Mouse (Mus musculus): ENCODE measurements around the gene Plekha1. TPM values are rescaled to one million over a fixed set of nuclear protein-coding genes. Genes with fewer than 3 reads are reported as not detected.

The Plekha1 gene
- polyA plus RNA-seq, 1 experiment from 2014 or later, result 50.0 TPM

DNA sequence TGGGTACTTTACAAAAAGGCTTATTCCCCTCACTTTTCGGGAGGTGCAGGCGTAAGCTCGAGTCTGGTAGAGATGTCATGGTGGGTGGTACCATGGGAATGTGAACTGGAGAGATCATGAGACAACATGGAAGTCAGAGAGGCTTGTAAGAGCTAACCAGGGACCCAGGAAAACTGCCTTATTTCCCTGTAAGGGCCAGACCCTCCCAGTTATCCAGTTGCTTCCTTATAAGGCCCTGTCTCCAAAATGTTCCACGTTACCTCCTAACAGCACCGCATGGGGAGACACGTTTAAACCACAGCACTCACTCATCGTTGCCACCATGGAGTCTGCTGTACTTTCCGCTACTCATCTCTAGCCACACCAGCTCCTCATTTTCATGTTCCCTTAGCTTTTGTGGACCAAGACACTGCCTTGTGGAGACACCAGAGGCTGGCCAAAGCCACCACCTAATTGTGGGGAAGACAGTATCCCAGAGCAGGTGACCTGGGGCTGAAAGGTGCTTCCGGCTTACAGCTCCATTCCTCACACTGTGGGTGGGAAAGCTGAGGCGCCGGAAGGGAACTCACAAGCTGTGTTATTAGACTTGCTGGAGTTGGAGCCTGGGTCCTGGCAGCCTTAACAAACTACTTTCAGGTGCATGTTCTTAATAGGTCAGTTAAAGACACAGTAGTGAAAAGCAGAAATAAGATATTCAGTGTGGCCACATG lies 79.4 kb downstream of the Plekha1 start:
- no peak overlapping the region for H3K27ac ChIP-seq
- H3K4me1 ChIP-seq (replicated peaks), result peaks cover 35% of the 10 kb centered on the region
- H3K4me2 ChIP-seq, result no peak overlapping the region
- H3K36me3 ChIP-seq, result no peaks in the 10 kb centered on the region
- H3K9me3 ChIP-seq (replicated peaks), result no peaks in the 10 kb centered on the region
- no peak for ATAC-seq (replicated peaks; ENCODE audit: insufficient number of reproducible peaks, insufficient read depth, low FRiP score, low read depth)
- 88% methylated on average over 11 of the region's 11 CpGs for WGBS
- no peak overlapping the region for H3K9ac ChIP-seq
- no peaks in the 10 kb centered on the region for H3K27me3 ChIP-seq
- H3K4me3 ChIP-seq, result no peak overlapping the region

- no peaks in the 10 kb centered on the region for H3K9me3 ChIP-seq (replicated peaks)
- peaks cover 36% of the 10 kb centered on the region for H3K4me1 ChIP-seq (replicated peaks)
- no peak overlapping the region for H3K4me3 ChIP-seq
- H3K36me3 ChIP-seq, result no peaks in the 10 kb centered on the region
- H3K9ac ChIP-seq, result no peak overlapping the region
- H3K4me2 ChIP-seq, result no peak overlapping the region
- ATAC-seq (replicated peaks; ENCODE audit: insufficient number of reproducible peaks, insufficient read depth, low FRiP score, low read depth), result no peak
- no peaks in the 10 kb centered on the region for H3K27me3 ChIP-seq
- no peak overlapping the region for H3K27ac ChIP-seq
- 89% methylated on average over 3 of the region's 3 CpGs for WGBS
Measured at GRCm38 (mm10) chr7:130945730-130946129, 80.2 kb downstream of the Plekha1 start.

DNA sequence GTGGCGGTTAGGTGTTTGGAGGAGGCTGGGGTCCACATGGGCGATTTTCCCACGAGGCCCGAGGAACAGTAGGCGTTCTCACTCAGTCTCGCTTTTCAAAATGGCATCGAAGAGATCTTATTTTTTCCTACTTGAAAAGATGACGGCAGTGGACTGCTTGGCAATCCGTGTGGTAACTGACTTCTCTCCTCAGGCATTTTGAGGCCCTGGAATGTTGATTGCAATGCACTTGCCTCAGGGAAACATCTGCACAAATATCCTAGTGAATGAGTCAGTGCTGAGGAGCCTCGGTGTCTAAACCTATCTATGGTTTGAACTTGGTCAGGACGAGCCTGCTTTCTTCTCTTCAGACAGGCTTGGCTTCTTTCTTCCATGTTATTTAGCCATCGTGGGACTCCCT lies 80.7 kb downstream of the Plekha1 start:
- no peak overlapping the region for H3K4me3 ChIP-seq
- H3K4me1 ChIP-seq (replicated peaks), result peaks cover 41% of the 10 kb centered on the region
- ATAC-seq (replicated peaks; ENCODE audit: insufficient number of reproducible peaks, insufficient read depth, low FRiP score, low read depth), result no peak
- H3K36me3 ChIP-seq, result no peaks in the 10 kb centered on the region
- no peak overlapping the region for H3K9ac ChIP-seq
- 72% methylated on average over 12 of the region's 12 CpGs for WGBS
- H3K27ac ChIP-seq, result no peak overlapping the region
- no peaks in the 10 kb centered on the region for H3K9me3 ChIP-seq (replicated peaks)
- H3K4me2 ChIP-seq, result no peak overlapping the region
- H3K27me3 ChIP-seq, result no peaks in the 10 kb centered on the region

DNA sequence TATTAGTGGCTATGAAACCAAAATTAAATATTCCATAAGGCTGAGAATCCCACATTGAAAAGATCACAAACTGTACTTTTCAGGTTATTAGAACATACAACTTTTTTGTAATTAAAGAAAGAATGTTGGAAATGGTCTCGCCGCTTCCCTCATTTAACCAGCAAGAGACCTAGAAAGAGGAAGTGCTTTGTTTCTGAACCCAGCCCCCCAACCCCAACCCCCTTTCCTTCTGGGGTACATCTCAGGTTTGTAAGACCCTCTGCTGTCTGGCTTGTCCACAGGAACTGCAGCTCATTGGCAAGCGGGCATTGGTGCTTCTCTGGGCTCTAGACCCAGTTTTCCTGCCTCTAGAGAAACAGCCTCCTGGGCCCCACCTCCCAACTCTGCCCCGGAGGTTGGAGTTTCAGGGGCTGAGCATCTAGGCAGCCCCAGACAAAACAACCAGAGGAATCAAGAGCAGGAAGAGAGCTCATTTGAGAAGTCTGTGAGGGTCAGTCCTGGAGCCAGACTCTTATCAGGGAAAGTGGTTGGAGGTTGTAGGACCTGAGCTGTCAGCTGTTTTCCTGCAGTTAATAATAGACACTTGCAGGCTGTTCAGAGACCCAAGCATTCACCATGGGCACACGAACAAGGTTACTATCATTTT lies 83.1 kb downstream of the Plekha1 start:
- no peak overlapping the region for H3K9ac ChIP-seq
- peak overlapping the region; percentile 94 for H3K27ac ChIP-seq
- H3K9me3 ChIP-seq (replicated peaks), result no peaks in the 10 kb centered on the region
- peak overlapping the region; percentile 60 for H3K4me2 ChIP-seq
- H3K27me3 ChIP-seq, result no peaks in the 10 kb centered on the region
- WGBS, result 23% methylated on average over 5 of the region's 5 CpGs
- peaks cover 41% of the 10 kb centered on the region for H3K4me1 ChIP-seq (replicated peaks)
- H3K36me3 ChIP-seq, result no peaks in the 10 kb centered on the region
- peak overlapping the region; percentile 18 for H3K4me3 ChIP-seq
- ATAC-seq (replicated peaks; ENCODE audit: insufficient number of reproducible peaks, insufficient read depth, low FRiP score, low read depth), result peak; percentile 82

DNA sequence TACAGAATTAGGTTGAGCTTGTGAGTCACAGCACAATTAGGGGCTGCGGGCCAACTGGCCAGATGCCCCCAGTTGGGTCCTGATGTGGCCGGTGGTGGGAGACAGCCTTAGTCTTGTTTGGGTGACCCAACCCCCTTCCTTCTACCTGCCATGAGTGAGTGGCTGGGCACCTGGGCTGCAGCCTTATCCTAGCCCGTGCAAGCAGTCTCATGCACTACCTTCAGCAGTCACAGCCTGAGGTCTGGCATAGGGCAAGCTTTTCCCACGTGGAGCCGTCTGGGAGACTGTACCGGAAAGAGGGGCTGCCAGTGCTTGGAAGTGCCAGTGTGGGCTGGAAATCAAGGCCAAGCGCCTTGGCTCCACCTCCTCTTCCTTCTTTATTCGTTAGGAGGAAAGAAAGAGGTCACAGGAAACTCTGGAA lies 83.8 kb downstream of the Plekha1 start:
- Histone ChIP-seq H3K9me3 (replicated peaks) (no peaks in the 10 kb centered on the region), H3K4me3 (peak overlapping the region; percentile 18), H3K4me2 (peak overlapping the region; percentile 60), H3K36me3 (no peaks in the 10 kb centered on the region), H3K27ac (peak overlapping the region; percentile 94), H3K27me3 (no peaks in the 10 kb centered on the region), H3K9ac (peak overlapping the region; percentile 40; the same call in 1 of the 2 replicates), H3K4me1 (replicated peaks) (peaks cover 41% of the 10 kb centered on the region)
- ATAC-seq (replicated peaks; ENCODE audit: insufficient number of reproducible peaks, insufficient read depth, low FRiP score, low read depth), result peak; percentile 82
- WGBS, result 13% methylated on average over 8 of the region's 8 CpGs

- peak overlapping the region; percentile 45 for H3K27ac ChIP-seq
- H3K4me3 ChIP-seq, result no peak overlapping the region
- no peak overlapping the region for H3K9ac ChIP-seq
- no peak overlapping the region for H3K4me2 ChIP-seq
- no peak for ATAC-seq (replicated peaks; ENCODE audit: insufficient number of reproducible peaks, insufficient read depth, low FRiP score, low read depth)
- WGBS, result 81% methylated on average over 7 of the region's 7 CpGs
- H3K36me3 ChIP-seq, result no peaks in the 10 kb centered on the region
- no peaks in the 10 kb centered on the region for H3K27me3 ChIP-seq
- H3K9me3 ChIP-seq (replicated peaks), result no peaks in the 10 kb centered on the region
- peaks cover 41% of the 10 kb centered on the region for H3K4me1 ChIP-seq (replicated peaks)
Measured at GRCm38 (mm10) chr7:130950482-130950881, 84.9 kb downstream of the Plekha1 start.

DNA sequence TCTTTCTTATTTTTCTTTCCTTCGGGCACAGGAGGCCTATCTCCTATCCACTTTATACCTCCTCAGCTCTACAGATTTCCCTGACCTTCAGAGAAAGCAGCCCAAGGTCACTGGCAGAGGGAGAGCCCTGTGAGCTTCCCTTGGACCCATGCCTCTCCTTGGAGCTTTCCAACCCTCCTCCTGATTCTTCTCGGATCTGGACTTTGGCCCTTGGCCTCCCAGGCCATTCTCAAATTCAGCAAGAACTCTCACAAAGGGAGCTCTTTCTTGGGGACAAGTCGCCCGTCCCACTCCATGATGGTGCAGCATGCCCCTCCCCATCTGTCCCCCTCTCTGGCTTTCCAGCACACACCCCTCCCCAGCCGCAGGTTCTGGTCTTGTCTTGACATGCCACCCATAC lies 85.4 kb downstream of the Plekha1 start:
- H3K4me2 ChIP-seq, result no peak overlapping the region
- H3K27ac ChIP-seq, result peak overlapping the region; percentile 45
- no peak overlapping the region for H3K4me3 ChIP-seq
- WGBS, result 76% methylated on average over 5 of the region's 5 CpGs
- H3K9me3 ChIP-seq (replicated peaks), result no peaks in the 10 kb centered on the region
- H3K4me1 ChIP-seq (replicated peaks), result peaks cover 41% of the 10 kb centered on the region
- no peak overlapping the region for H3K9ac ChIP-seq
- H3K27me3 ChIP-seq, result no peaks in the 10 kb centered on the region
- no peak for ATAC-seq (replicated peaks; ENCODE audit: insufficient number of reproducible peaks, insufficient read depth, low FRiP score, low read depth)
- no peaks in the 10 kb centered on the region for H3K36me3 ChIP-seq

DNA sequence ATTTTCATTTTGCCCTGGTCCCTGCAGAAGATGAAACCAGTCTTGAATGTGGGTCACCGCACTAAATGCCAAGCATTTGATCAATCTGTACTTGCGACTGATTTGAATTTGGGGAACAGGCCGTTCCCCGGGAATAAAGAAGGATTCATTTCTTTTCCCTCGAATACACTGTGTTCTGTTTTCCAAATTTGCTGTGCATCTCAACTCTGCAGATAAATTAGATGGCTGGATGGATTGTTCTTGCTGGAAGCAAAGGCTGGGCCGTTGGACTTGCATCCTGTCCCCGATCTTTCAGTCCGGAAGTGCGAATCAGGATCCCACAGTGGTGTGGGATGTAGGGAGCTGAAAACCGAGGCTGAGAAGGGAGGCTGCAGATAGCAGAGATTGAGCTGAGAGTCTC lies 87.8 kb downstream of the Plekha1 start:
- Histone ChIP-seq H3K9me3 (replicated peaks) (no peaks in the 10 kb centered on the region), H3K4me3 (no peak overlapping the region), H3K36me3 (no peaks in the 10 kb centered on the region), H3K4me1 (replicated peaks) (peaks cover 25% of the 10 kb centered on the region), H3K27me3 (no peaks in the 10 kb centered on the region), H3K27ac (no peak overlapping the region), H3K4me2 (no peak overlapping the region), H3K9ac (no peak overlapping the region)
- 86% methylated on average over 10 of the region's 10 CpGs for WGBS
- ATAC-seq (replicated peaks; ENCODE audit: insufficient number of reproducible peaks, insufficient read depth, low FRiP score, low read depth), result no peak

DNA sequence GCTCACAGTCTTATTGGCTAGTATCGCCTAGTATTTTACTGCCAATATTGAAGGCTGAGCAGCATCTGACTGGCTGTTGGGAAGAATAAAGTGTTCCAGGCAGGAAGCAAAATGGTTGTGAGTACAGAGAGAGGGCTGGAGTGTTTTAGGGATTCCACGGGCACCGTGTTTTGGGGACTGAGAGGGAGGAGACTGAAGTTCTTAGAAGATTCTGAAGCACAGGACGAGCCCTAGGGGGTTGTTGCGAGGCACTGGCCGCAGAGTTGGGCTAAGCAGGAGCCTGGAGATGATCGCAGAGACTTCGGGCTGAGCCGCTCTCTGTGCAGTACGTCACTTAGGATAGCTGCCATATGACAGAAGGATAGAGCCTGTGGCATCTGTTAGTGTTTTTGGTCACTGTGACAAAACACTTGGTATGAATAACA lies 88.6 kb downstream of the Plekha1 start:
- no peak overlapping the region for H3K4me3 ChIP-seq

GRCm38 (mm10) chr7:130958551-130958950 lies 93.0 kb downstream of the Plekha1 start:
- WGBS, result 86% methylated on average over 7 of the region's 7 CpGs
- H3K9me3 ChIP-seq (replicated peaks), result no peaks in the 10 kb centered on the region
- no peak overlapping the region for H3K9ac ChIP-seq
- H3K27me3 ChIP-seq, result no peaks in the 10 kb centered on the region
- H3K27ac ChIP-seq, result no peak overlapping the region
- H3K4me3 ChIP-seq, result no peak overlapping the region
- no peak overlapping the region for H3K4me2 ChIP-seq
- H3K4me1 ChIP-seq (replicated peaks), result peaks cover 32% of the 10 kb centered on the region
- no peaks in the 10 kb centered on the region for H3K36me3 ChIP-seq
- ATAC-seq (replicated peaks; ENCODE audit: insufficient number of reproducible peaks, insufficient read depth, low FRiP score, low read depth), result no peak

More for the DNA sequence above, 88.6 kb downstream of the Plekha1 start:
- Histone ChIP-seq H3K9ac (no peak overlapping the region), H3K27me3 (no peaks in the 10 kb centered on the region), H3K4me1 (replicated peaks) (peaks cover 22% of the 10 kb centered on the region), H3K27ac (no peak overlapping the region), H3K36me3 (no peaks in the 10 kb centered on the region), H3K4me2 (no peak overlapping the region), H3K9me3 (replicated peaks) (no peaks in the 10 kb centered on the region)
- no peak for ATAC-seq (replicated peaks; ENCODE audit: insufficient number of reproducible peaks, insufficient read depth, low FRiP score, low read depth)
- WGBS, result 87% methylated on average over 10 of the region's 10 CpGs

- H3K27me3 ChIP-seq, result no peaks in the 10 kb centered on the region
- H3K4me1 ChIP-seq (replicated peaks), result peaks cover 39% of the 10 kb centered on the region
- H3K9ac ChIP-seq, result no peak overlapping the region
- peak overlapping the region; percentile 33 for H3K27ac ChIP-seq
- H3K4me2 ChIP-seq, result peak overlapping the region; percentile 28; the same call in 1 of the 2 replicates
- peak; percentile 23; the same call in 1 of the 2 replicates for ATAC-seq (replicated peaks; ENCODE audit: insufficient number of reproducible peaks, insufficient read depth, low FRiP score, low read depth)
- WGBS, result 20% methylated on average over 7 of the region's 7 CpGs
- no peaks in the 10 kb centered on the region for H3K36me3 ChIP-seq
- H3K4me3 ChIP-seq, result no peak overlapping the region
- H3K9me3 ChIP-seq (replicated peaks), result no peaks in the 10 kb centered on the region
Measured at GRCm38 (mm10) chr7:130959868-130960267, 94.3 kb downstream of the Plekha1 start.

- Histone ChIP-seq H3K4me1 (replicated peaks) (peaks cover 52% of the 10 kb centered on the region), H3K27ac (peak overlapping the region; percentile 55)
- 50% methylated on average over 6 of the region's 6 CpGs for WGBS
Measured at GRCm38 (mm10) chr7:130961429-130961828, 95.9 kb downstream of the Plekha1 start.

More at GRCm38 (mm10) chr7:130961429-130961828, 95.9 kb downstream of the Plekha1 start:
- Histone ChIP-seq H3K36me3 (no peaks in the 10 kb centered on the region), H3K4me3 (no peak overlapping the region), H3K4me2 (no peak overlapping the region), H3K9ac (no peak overlapping the region), H3K27me3 (no peaks in the 10 kb centered on the region), H3K9me3 (replicated peaks) (no peaks in the 10 kb centered on the region)
- ATAC-seq (replicated peaks; ENCODE audit: insufficient number of reproducible peaks, insufficient read depth, low FRiP score, low read depth), result no peak

Data from heart, embryonic 15.5 days (tissue).